In genomic region chr7:27437544-27437943, GRCm38 (mm10) we compare ENCODE assay signal across 8 mouse cellular contexts. TPM values are rescaled to one million over a fixed set of nuclear protein-coding genes. Genes with fewer than 3 reads are reported as not detected.
DNase-seq lines count a peak whose midpoint lies in the region; ATAC-seq and TF ChIP-seq lines count a peak whose summit lies in the region.

No protein-coding gene starts in this region.

- DNase-seq in kidney, postnatal 25 days: peak; percentile 38 to 40
- DNase-seq in T-cell, adult 2 months (ENCODE audit: low spot score): peak; percentile 30
- DNase-seq in spleen, adult 2 months (ENCODE audit: low read depth in 1 of 2, low spot score in 2 of 2): peak in 1 of 2 experiments; percentile 44
- no peak for DNase-seq in layer of hippocampus, adult 18-20 months (ENCODE audit: low spot score in 2 of 2)
- no peak for DNase-seq in gastrocnemius, postnatal 4 days (ENCODE audit: low spot score in 2 of 2)
- no peak for DNase-seq in hindbrain, embryonic 14.5 days (ENCODE audit: low spot score)

- H3K9ac ChIP-seq in kidney, embryonic 16.5 days (replicated peaks; ENCODE audit: low read length): no peak overlapping the region
- H3K9ac ChIP-seq in hindbrain, embryonic 14.5 days: no peak overlapping the region

- TF ChIP-seq POLR2A in spleen, adult 2 months (IDR thresholded peaks at IDR 0.05; ENCODE audit: low read depth, low read length): no peak

- peak; percentile 59; the same call in 1 of the 2 replicates for TF ChIP-seq CTCF in spleen, adult 2 months (IDR thresholded peaks at IDR 0.05; ENCODE audit: extremely low read depth, insufficient read depth, insufficient read length, insufficient replicate concordance)

- H3K27ac ChIP-seq in kidney, embryonic 16.5 days (ENCODE audit: low read length): no peak overlapping the region
- H3K27ac ChIP-seq in spleen, adult 2 months (ENCODE audit: insufficient read depth, low read length): no peak overlapping the region
- H3K27ac ChIP-seq in hindbrain, embryonic 14.5 days: no peak overlapping the region

- no peak for ATAC-seq in kidney, embryonic 16.5 days (ENCODE audit: low FRiP score, low TSS enrichment)
- ATAC-seq in granulocyte monocyte progenitor cell, adult 5-6 weeks (replicated peaks; ENCODE audit: poor library complexity, severe bottlenecking): peak; percentile 60; the same call in 1 of the 2 replicates
- no peak for ATAC-seq in hindbrain, embryonic 14.5 days (ENCODE audit: low FRiP score)

- H3K4me3 ChIP-seq in kidney, embryonic 16.5 days (ENCODE audit: low read length): no peak overlapping the region
- no peak overlapping the region for H3K4me3 ChIP-seq in spleen, adult 2 months (ENCODE audit: extremely low read depth, insufficient read depth, insufficient read length)
- no peak overlapping the region for H3K4me3 ChIP-seq in hindbrain, embryonic 14.5 days (replicated peaks; ENCODE audit: low read length)

- H3K9me3 ChIP-seq in kidney, embryonic 16.5 days (ENCODE audit: low read length): no peaks in the 10 kb centered on the region
- H3K9me3 ChIP-seq in hindbrain, embryonic 14.5 days (ENCODE audit: control insufficient read depth, low read length): 0 out of 2 replicates have a peak, but pooled peaks cover 5% of the 10 kb centered on the region

- H3K4me2 ChIP-seq in kidney, embryonic 16.5 days (replicated peaks; ENCODE audit: low read depth, low read length): no peak overlapping the region
- no peak overlapping the region for H3K4me2 ChIP-seq in hindbrain, embryonic 14.5 days (replicated peaks)

- no peaks in the 10 kb centered on the region for H3K36me3 ChIP-seq in kidney, embryonic 16.5 days (ENCODE audit: insufficient read depth, low read length)
- H3K36me3 ChIP-seq in spleen, adult 2 months (ENCODE audit: control insufficient read depth, insufficient read depth, low read length): no peaks in the 10 kb centered on the region
- peaks cover 12% of the 10 kb centered on the region; the same call in 1 of the 2 replicates for H3K36me3 ChIP-seq in hindbrain, embryonic 14.5 days (replicated peaks; ENCODE audit: control insufficient read depth, insufficient read depth)

- peaks cover 18% of the 10 kb centered on the region for H3K27me3 ChIP-seq in kidney, embryonic 16.5 days (ENCODE audit: insufficient read depth, low read length)
- no peaks in the 10 kb centered on the region; the same call in 1 of the 2 replicates for H3K27me3 ChIP-seq in spleen, adult 2 months (ENCODE audit: control insufficient read depth, insufficient read depth, low read length)
- H3K27me3 ChIP-seq in hindbrain, embryonic 14.5 days (ENCODE audit: control insufficient read depth, insufficient read depth, low read length): peaks cover 21% of the 10 kb centered on the region

- no peaks in the 10 kb centered on the region for H3K4me1 ChIP-seq in kidney, embryonic 16.5 days (ENCODE audit: insufficient read depth, low read length)
- no peaks in the 10 kb centered on the region for H3K4me1 ChIP-seq in spleen, adult 2 months (ENCODE audit: control insufficient read depth, insufficient read depth, insufficient read length)
- H3K4me1 ChIP-seq in hindbrain, embryonic 14.5 days (replicated peaks; ENCODE audit: control insufficient read depth, insufficient read depth, low read length): no peaks in the 10 kb centered on the region

- WGBS in kidney, embryonic 16.5 days: 59% methylated on average over 5 of the region's 5 CpGs
- WGBS in spleen, adult 2 months: 66% methylated on average over 5 of the region's 5 CpGs
- 61% methylated on average over 5 of the region's 5 CpGs for WGBS in hindbrain, embryonic 14.5 days

RNA-seq across cellular contexts. Expression of gene Sptbn4, which starts 9.9 kb away (rescaled TPM):
- 0.31 and 0.40 TPM in 2 replicates for polyA plus RNA-seq in kidney, embryonic 16.5 days (2015; fragmentation: Nextera tagmentation; extraction: Ambion mirVana)
- 0.19 TPM in 1 of 2 replicates, not detected in the other for total RNA-seq in granulocyte monocyte progenitor cell, adult 5-6 weeks (2014; fragmentation: Nextera tagmentation)
- 0.09 TPM in 1 of 2 replicates, not detected in the other for total RNA-seq in granulocyte monocyte progenitor cell, adult 5-6 weeks (2017)
- 0.23 and 0.41 TPM in 2 replicates for polyA plus RNA-seq in spleen, adult 2 months (2012; rRNA removed)
- 100 to 1,000 TPM; 130 to 133 TPM for total RNA-seq in layer of hippocampus, adult 18-20 months (2021)
- total RNA-seq in gastrocnemius, postnatal 4 days (2021): under 1 TPM; 0.21 to 0.34 TPM
- polyA plus RNA-seq in hindbrain, embryonic 14.5 days (2014; fragmentation: Nextera tagmentation; extraction: Ambion mirVana): 4.0 and 4.2 TPM in 2 replicates

RNA-seq across cellular contexts. Expression of gene Blvrb, which starts 10.2 kb away (rescaled TPM):
- 50.8 and 54.6 TPM in 2 replicates for polyA plus RNA-seq in kidney, embryonic 16.5 days (2015; fragmentation: Nextera tagmentation; extraction: Ambion mirVana)
- 10.4 and 12.2 TPM in 2 replicates for total RNA-seq in granulocyte monocyte progenitor cell, adult 5-6 weeks (2014; fragmentation: Nextera tagmentation)
- total RNA-seq in granulocyte monocyte progenitor cell, adult 5-6 weeks (2017): 6.2 and 8.6 TPM in 2 replicates
- 280 and 330 TPM in 2 replicates for polyA plus RNA-seq in spleen, adult 2 months (2012; rRNA removed)
- 10 to 100 TPM; 18.5 to 20.1 TPM for total RNA-seq in layer of hippocampus, adult 18-20 months (2021)
- total RNA-seq in gastrocnemius, postnatal 4 days (2021): 10 to 100 TPM; 29.0 to 36.5 TPM
- 17.7 and 25.4 TPM in 2 replicates for polyA plus RNA-seq in hindbrain, embryonic 14.5 days (2014; fragmentation: Nextera tagmentation; extraction: Ambion mirVana)

RNA-seq across cellular contexts. Expression of gene Sertad3, which starts 36.0 kb away (rescaled TPM):
- polyA plus RNA-seq in kidney, embryonic 16.5 days (2015; fragmentation: Nextera tagmentation; extraction: Ambion mirVana): 27.5 and 32.5 TPM in 2 replicates
- total RNA-seq in granulocyte monocyte progenitor cell, adult 5-6 weeks (2014; fragmentation: Nextera tagmentation): 4.6 and 5.3 TPM in 2 replicates
- total RNA-seq in granulocyte monocyte progenitor cell, adult 5-6 weeks (2017): 5.1 and 7.9 TPM in 2 replicates
- 13.9 and 16.0 TPM in 2 replicates for polyA plus RNA-seq in spleen, adult 2 months (2012; rRNA removed)
- 1 to 10 TPM; 4.2 to 5.1 TPM for total RNA-seq in layer of hippocampus, adult 18-20 months (2021)
- 10 to 100 TPM; 13.0 to 13.6 TPM for total RNA-seq in gastrocnemius, postnatal 4 days (2021)
- 8.4 and 9.3 TPM in 2 replicates for polyA plus RNA-seq in hindbrain, embryonic 14.5 days (2014; fragmentation: Nextera tagmentation; extraction: Ambion mirVana)

RNA-seq across cellular contexts. Expression of gene Sertad1, which starts 49.2 kb away (rescaled TPM):
- polyA plus RNA-seq in kidney, embryonic 16.5 days (2015; fragmentation: Nextera tagmentation; extraction: Ambion mirVana): 42.3 and 45.8 TPM in 2 replicates
- total RNA-seq in granulocyte monocyte progenitor cell, adult 5-6 weeks (2014; fragmentation: Nextera tagmentation): 1.9 and 2.2 TPM in 2 replicates
- 3.7 and 8.9 TPM in 2 replicates for total RNA-seq in granulocyte monocyte progenitor cell, adult 5-6 weeks (2017)
- 21.9 and 33.0 TPM in 2 replicates for polyA plus RNA-seq in spleen, adult 2 months (2012; rRNA removed)
- total RNA-seq in layer of hippocampus, adult 18-20 months (2021): 10 to 100 TPM in 1 of 2 experiments, 1 to 10 TPM in 1; 8.7 to 11.5 TPM
- 10 to 100 TPM; 15.6 to 16.2 TPM for total RNA-seq in gastrocnemius, postnatal 4 days (2021)
- 7.9 and 8.9 TPM in 2 replicates for polyA plus RNA-seq in hindbrain, embryonic 14.5 days (2014; fragmentation: Nextera tagmentation; extraction: Ambion mirVana)

Comparison
In these comparisons a context has a peak if more than half of its experiments do, and no peak if none do; other contexts are left out.
1. DNase-seq: peak in kidney, postnatal 25 days (2 of 2) and T-cell, adult 2 months (single experiment); none in layer of hippocampus, adult 18-20 months (0 of 2), gastrocnemius, postnatal 4 days (0 of 2) and hindbrain, embryonic 14.5 days (single experiment).
2. RNA of gene Sptbn4, which starts 9.9 kb away (total RNA-seq): 130 to 133 TPM in layer of hippocampus, adult 18-20 months; 0.21 to 0.34 TPM in gastrocnemius, postnatal 4 days and 0.09 to 0.19 TPM in granulocyte monocyte progenitor cell, adult 5-6 weeks; every median in the first group is over 10 times any median in the second.